Mouse (Mus musculus): Measurements from ENCODE around the gene Pkmyt1.

- TF ChIP-seq TAL1 (IDR thresholded peaks at IDR 0.05; ENCODE audit: low read length) (no peak), GATA1 (IDR thresholded peaks at IDR 0.05; ENCODE audit: low read length) (no peak)
Observed at GRCm38 (mm10) chr17:23706212-23706611, 19.9 kb upstream of the Pkmyt1 start.
